Comparison of ENCODE assay signal across 8 mouse cellular contexts in the genomic region with DNA sequence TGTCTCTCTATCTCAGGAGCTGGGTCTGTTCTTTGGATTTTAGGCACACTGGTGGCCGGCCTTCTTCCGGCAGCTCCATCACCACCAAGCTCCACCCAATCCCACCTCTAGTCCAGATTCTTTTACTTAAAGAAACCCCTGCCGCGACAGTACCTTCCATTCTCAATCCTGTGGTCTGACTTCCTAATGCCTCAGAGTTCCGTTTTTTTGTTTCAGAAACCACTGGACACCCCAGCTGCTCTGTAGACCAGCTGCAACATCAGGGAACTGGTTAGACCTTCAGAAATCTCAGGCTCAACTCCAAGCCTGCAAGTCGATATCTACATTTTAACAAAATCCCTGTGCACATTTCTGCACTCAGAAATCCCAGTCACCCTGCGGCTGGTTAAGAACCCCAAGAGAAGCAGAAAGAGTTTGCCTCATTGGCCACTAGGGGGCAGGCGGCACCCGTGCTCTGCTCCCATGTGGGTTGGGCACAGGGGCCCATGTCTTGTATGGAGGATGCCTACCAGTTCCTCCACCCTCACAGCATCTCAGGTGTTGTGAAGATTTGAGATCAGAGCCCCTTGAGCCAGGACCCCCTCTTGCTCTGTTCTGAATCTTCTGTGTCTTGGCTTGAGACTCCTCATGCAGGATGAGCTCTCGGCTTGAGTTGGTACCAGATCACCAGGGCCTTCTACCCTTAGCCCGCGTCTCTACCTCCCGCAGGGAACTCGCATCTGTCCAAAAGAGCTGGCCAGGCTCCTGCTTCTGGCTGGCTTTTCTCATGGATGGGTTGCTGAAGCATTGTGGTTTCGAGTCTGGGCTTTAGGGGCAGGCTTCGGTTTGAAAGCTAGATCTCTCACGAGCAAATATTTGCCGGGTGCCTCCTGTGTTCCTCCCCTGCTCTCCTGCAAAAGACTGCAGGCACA.
A peak's percentile ranks its signal among the peaks of the same experiment; 100 is the strongest.
DNase-seq lines count a peak whose midpoint lies in the region; ATAC-seq and TF ChIP-seq lines count a peak whose summit lies in the region.

No protein-coding gene starts in this region.

- H3K4me1 ChIP-seq in kidney, embryonic 16.5 days (ENCODE audit: insufficient read depth, low read length), result no peaks in the 10 kb centered on the region
- H3K4me1 ChIP-seq in liver, embryonic 11.5 days (replicated peaks; ENCODE audit: control insufficient read depth, insufficient read depth, low read length), result no peaks in the 10 kb centered on the region
- no peaks in the 10 kb centered on the region for H3K4me1 ChIP-seq in neural tube, embryonic 11.5 days (ENCODE audit: control insufficient read depth, insufficient read depth, low read length)
- H3K4me1 ChIP-seq in testis, adult 2 months (ENCODE audit: control insufficient read depth, insufficient read depth, low read length), result peaks cover 6% of the 10 kb centered on the region

- H3K4me2 ChIP-seq in kidney, embryonic 16.5 days (replicated peaks; ENCODE audit: low read depth, low read length), result no peak overlapping the region
- no peak overlapping the region for H3K4me2 ChIP-seq in liver, embryonic 11.5 days
- no peak overlapping the region for H3K4me2 ChIP-seq in neural tube, embryonic 11.5 days (ENCODE audit: low read depth)

- TF ChIP-seq CTCF in testis, adult 2 months (IDR thresholded peaks at IDR 0.05; ENCODE audit: control insufficient read depth, insufficient read depth, insufficient replicate concordance, low read depth, low read length), result peak; percentile 71; the same call in 1 of the 2 replicates

- H3K27me3 ChIP-seq in kidney, embryonic 16.5 days (ENCODE audit: insufficient read depth, low read length), result no peaks in the 10 kb centered on the region
- H3K27me3 ChIP-seq in liver, embryonic 11.5 days (replicated peaks; ENCODE audit: control insufficient read depth, insufficient read depth, low read length), result no peaks in the 10 kb centered on the region
- H3K27me3 ChIP-seq in neural tube, embryonic 11.5 days (ENCODE audit: control insufficient read depth, insufficient read depth, low read length), result no peaks in the 10 kb centered on the region
- H3K27me3 ChIP-seq in testis, adult 2 months (ENCODE audit: control insufficient read depth, insufficient read depth, low read length), result no peaks in the 10 kb centered on the region

- 0 out of 2 replicates have a peak, but pooled peaks have one; percentile 35 for ATAC-seq in kidney, embryonic 16.5 days (ENCODE audit: low FRiP score, low TSS enrichment)
- ATAC-seq in liver, embryonic 11.5 days (replicated peaks; ENCODE audit: low FRiP score), result no peak
- ATAC-seq in neural tube, embryonic 11.5 days (ENCODE audit: insufficient read depth, low FRiP score, low TSS enrichment), result peak; percentile 61; the same call in 1 of the 2 replicates

- no peak overlapping the region for H3K9ac ChIP-seq in kidney, embryonic 16.5 days (replicated peaks; ENCODE audit: low read length)
- no peak overlapping the region for H3K9ac ChIP-seq in liver, embryonic 11.5 days (ENCODE audit: low read depth, low read length)
- H3K9ac ChIP-seq in neural tube, embryonic 11.5 days (ENCODE audit: low read length), result no peak overlapping the region

- 61% methylated on average over 18 of the region's 18 CpGs for WGBS in kidney, embryonic 16.5 days
- WGBS in liver, embryonic 11.5 days, result 56% methylated on average over 18 of the region's 18 CpGs
- 60% methylated on average over 18 of the region's 18 CpGs for WGBS in neural tube, embryonic 11.5 days

- H3K27ac ChIP-seq in kidney, embryonic 16.5 days (ENCODE audit: low read length), result no peak overlapping the region
- no peak overlapping the region; the same call in 1 of the 2 replicates for H3K27ac ChIP-seq in liver, embryonic 11.5 days (ENCODE audit: low read depth, low read length)
- H3K27ac ChIP-seq in neural tube, embryonic 11.5 days (ENCODE audit: low read depth, low read length), result no peak overlapping the region
- no peak overlapping the region for H3K27ac ChIP-seq in testis, adult 2 months (ENCODE audit: control insufficient read depth, insufficient read depth, low read depth, low read length)

- peaks cover 6% of the 10 kb centered on the region; the same call in 1 of the 2 replicates for H3K9me3 ChIP-seq in kidney, embryonic 16.5 days (ENCODE audit: low read length)
- H3K9me3 ChIP-seq in liver, embryonic 11.5 days (ENCODE audit: control insufficient read depth, low read length), result peaks cover 3% of the 10 kb centered on the region; the same call in 1 of the 2 replicates
- H3K9me3 ChIP-seq in neural tube, embryonic 11.5 days (ENCODE audit: control insufficient read depth, low read length), result no peaks in the 10 kb centered on the region

- no peak for TF ChIP-seq POLR2A in testis, adult 2 months (IDR thresholded peaks at IDR 0.05; ENCODE audit: control insufficient read depth, low read depth, low read length)

- H3K36me3 ChIP-seq in kidney, embryonic 16.5 days (ENCODE audit: insufficient read depth, low read length), result no peaks in the 10 kb centered on the region
- H3K36me3 ChIP-seq in liver, embryonic 11.5 days (ENCODE audit: control insufficient read depth, insufficient read depth, low read length), result no peaks in the 10 kb centered on the region
- no peaks in the 10 kb centered on the region for H3K36me3 ChIP-seq in neural tube, embryonic 11.5 days (ENCODE audit: control insufficient read depth, insufficient read depth, low read length)
- no peaks in the 10 kb centered on the region for H3K36me3 ChIP-seq in testis, adult 2 months (ENCODE audit: control insufficient read depth, insufficient read depth, low read length)

- peak; percentile 79 to 81 for DNase-seq in B cell, adult 2 months
- peak; percentile 69 for DNase-seq in adrenal gland, adult 2 months
- peak; percentile 79 for DNase-seq in embryo, embryonic 11 days
- DNase-seq in gastrocnemius, postnatal 4 days (ENCODE audit: low spot score in 2 of 2), result peak; percentile 32 to 53
- DNase-seq in liver, embryonic 11.5 days (ENCODE audit: low spot score), result peak; percentile 63
- DNase-seq in neural tube, embryonic 11.5 days (ENCODE audit: low spot score), result peak; percentile 85

- H3K4me3 ChIP-seq in kidney, embryonic 16.5 days (ENCODE audit: low read length), result no peak overlapping the region
- H3K4me3 ChIP-seq in liver, embryonic 11.5 days (ENCODE audit: low read depth, low read length), result no peak overlapping the region
- no peak overlapping the region for H3K4me3 ChIP-seq in neural tube, embryonic 11.5 days (ENCODE audit: low read depth, low read length)
- H3K4me3 ChIP-seq in testis, adult 2 months (ENCODE audit: control insufficient read depth, low read depth, low read length), result no peak overlapping the region
